Mouse (Mus musculus): Measurements from ENCODE around the gene Rasgrp1. TPM values are rescaled to one million over a fixed set of nuclear protein-coding genes. Genes with fewer than 3 reads are reported as not detected.
A peak's percentile ranks its signal among the peaks of the same experiment; 100 is the strongest.

Gene Rasgrp1
- polyA plus RNA-seq (2014; fragmentation: Nextera tagmentation; extraction: Ambion mirVana), result 0.20 TPM in 1 of 2 replicates, not detected in the other

GRCm38 (mm10) chr2:117342547-117343239, at the start of gene Rasgrp1:
Rasgrp1 (minus strand) TSS chr2:117343001.
- H3K9me3 ChIP-seq (ENCODE audit: control insufficient read depth, low read length), result no peaks in the 10 kb centered on the region
- H3K4me2 ChIP-seq (ENCODE audit: low read depth, severe bottlenecking), result peak within 1 kb of the TSS; percentile 49
- 2% methylated on average over 56 of the region's 56 CpGs for WGBS
- no peaks in the 10 kb centered on the region for H3K36me3 ChIP-seq (ENCODE audit: control insufficient read depth, insufficient read depth, low read length)
- H3K4me1 ChIP-seq (ENCODE audit: control insufficient read depth, insufficient read depth, low read length), result no peaks in the 10 kb centered on the region
- H3K27me3 ChIP-seq (ENCODE audit: control insufficient read depth, insufficient read depth, low read length), result peaks cover 10% of the 10 kb centered on the region
- DNase-seq (ENCODE audit: low spot score), result peak; percentile 55
- peak within 1 kb of the TSS; percentile 39 for H3K4me3 ChIP-seq (ENCODE audit: low read depth, low read length)
- ATAC-seq (ENCODE audit: insufficient number of reproducible peaks, low FRiP score, low TSS enrichment, low read depth), result peak; percentile 51
- no peak within 1 kb of the TSS; the same call in 1 of the 2 replicates for H3K9ac ChIP-seq (ENCODE audit: low read length)
- H3K27ac ChIP-seq (replicated peaks; ENCODE audit: low read depth, low read length), result no peak within 1 kb of the TSS

DNA sequence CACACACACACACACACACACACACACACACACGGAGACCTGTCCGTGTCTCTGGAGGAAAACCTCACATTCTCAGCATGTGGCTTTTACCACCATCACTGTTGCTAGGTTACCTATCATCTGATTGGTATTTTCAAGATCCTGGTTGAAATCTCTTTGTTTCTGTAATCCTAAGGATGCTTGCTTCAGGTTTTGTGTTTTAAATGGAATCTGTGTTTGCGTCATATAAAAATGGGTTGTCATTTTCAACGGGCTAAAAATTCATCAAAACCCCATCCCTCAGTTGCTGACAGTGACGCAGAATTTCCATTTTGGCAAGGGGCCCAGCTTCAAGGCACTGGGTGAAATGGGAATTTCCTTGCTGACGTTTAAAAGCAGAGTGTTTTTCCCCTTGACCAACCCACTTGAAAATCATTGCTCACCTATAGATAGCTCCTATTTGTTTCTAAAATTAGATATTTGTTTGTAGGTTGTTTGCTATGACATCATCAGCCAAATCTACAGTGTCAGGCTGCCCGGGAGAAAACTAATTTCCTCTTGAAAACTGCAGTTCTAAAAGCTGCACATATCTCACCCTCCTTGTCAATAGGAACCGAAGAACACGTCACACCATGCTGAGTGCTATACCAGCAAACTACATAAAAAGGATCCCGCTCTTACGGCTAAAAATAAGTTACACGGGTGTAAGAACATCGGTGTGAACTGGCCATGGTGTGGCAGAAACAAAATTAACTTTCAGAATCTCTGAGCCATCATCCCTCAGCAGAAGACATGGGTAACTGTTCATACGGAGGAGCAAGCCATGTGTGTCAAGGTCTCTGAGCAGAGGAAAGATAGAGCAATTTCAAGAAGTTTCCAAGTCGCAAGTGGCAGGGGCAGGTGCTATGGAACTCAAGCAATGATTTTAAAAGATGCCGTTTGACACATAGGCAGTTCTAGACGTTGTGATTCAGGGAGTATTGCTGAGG, 47.4 kb upstream of the Rasgrp1 start:
- WGBS, result 84% methylated on average over 17 of the region's 17 CpGs
- H3K4me2 ChIP-seq (ENCODE audit: low read depth, severe bottlenecking), result no peak overlapping the region

DNA sequence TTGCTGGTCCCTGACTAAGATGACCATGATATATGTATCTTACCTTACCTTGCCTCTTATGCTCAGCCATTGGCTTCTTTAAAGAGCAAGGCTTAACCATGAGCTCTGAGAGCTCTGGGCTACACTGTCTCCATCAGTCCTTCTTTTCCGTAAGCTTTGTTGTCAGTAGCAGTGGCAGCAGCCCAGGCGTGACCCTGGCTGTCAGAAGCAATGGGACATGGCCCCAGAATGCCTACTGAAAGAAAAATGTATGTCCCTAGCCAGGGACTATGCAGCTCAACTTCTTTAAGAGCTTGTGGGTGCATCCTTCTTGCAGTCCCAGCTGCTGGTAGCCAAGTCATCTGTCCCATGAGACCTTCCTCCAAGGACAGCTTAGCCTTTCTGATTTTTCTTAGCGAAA, 46.7 kb upstream of the Rasgrp1 start:
- no peak for ATAC-seq (ENCODE audit: insufficient number of reproducible peaks, low FRiP score, low TSS enrichment, low read depth)
- H3K4me3 ChIP-seq (ENCODE audit: low read depth, low read length), result no peak overlapping the region
- H3K4me1 ChIP-seq (ENCODE audit: control insufficient read depth, insufficient read depth, low read length), result no peaks in the 10 kb centered on the region
- H3K9ac ChIP-seq (ENCODE audit: low read length), result no peak overlapping the region
- H3K9me3 ChIP-seq (ENCODE audit: control insufficient read depth, low read length), result no peaks in the 10 kb centered on the region
- H3K27ac ChIP-seq (replicated peaks; ENCODE audit: low read depth, low read length), result no peak overlapping the region
- 92% methylated on average over 3 of the region's 3 CpGs for WGBS
- no peaks in the 10 kb centered on the region for H3K27me3 ChIP-seq (ENCODE audit: control insufficient read depth, insufficient read depth, low read length)
- H3K36me3 ChIP-seq (ENCODE audit: control insufficient read depth, insufficient read depth, low read length), result no peaks in the 10 kb centered on the region
- DNase-seq (ENCODE audit: low spot score), result no peak
- no peak overlapping the region for H3K4me2 ChIP-seq (ENCODE audit: low read depth, severe bottlenecking)

More for the DNA sequence above, 47.4 kb upstream of the Rasgrp1 start:
- ATAC-seq (ENCODE audit: insufficient number of reproducible peaks, low FRiP score, low TSS enrichment, low read depth), result no peak
- no peak overlapping the region for H3K4me3 ChIP-seq (ENCODE audit: low read depth, low read length)
- H3K27ac ChIP-seq (replicated peaks; ENCODE audit: low read depth, low read length), result no peak overlapping the region
- no peaks in the 10 kb centered on the region for H3K36me3 ChIP-seq (ENCODE audit: control insufficient read depth, insufficient read depth, low read length)
- H3K9me3 ChIP-seq (ENCODE audit: control insufficient read depth, low read length), result no peaks in the 10 kb centered on the region
- no peaks in the 10 kb centered on the region for H3K27me3 ChIP-seq (ENCODE audit: control insufficient read depth, insufficient read depth, low read length)
- DNase-seq (ENCODE audit: low spot score), result no peak
- no peaks in the 10 kb centered on the region for H3K4me1 ChIP-seq (ENCODE audit: control insufficient read depth, insufficient read depth, low read length)
- H3K9ac ChIP-seq (ENCODE audit: low read length), result no peak overlapping the region

DNA sequence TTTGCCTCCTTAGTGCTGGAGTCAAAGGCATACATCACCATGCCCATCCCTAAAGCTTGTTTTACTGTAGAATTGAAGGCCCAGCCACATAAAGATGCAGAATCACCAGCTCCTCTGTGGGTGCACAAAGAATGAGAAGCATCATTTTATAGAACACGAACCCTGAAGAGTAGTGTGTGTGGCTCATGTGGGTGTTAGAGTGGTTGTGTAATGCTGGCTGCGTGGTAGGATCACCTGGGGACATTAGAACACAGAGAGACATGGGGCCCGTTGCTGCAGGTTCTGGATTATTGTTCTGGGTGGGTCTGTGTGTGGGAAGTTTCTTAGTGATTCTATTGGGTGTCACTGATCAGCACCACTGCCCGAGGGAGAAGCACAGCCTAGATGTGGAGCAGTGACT, 45.3 kb upstream of the Rasgrp1 start:
- ATAC-seq (ENCODE audit: insufficient number of reproducible peaks, low FRiP score, low TSS enrichment, low read depth) (no peak), DNase-seq (ENCODE audit: low spot score) (no peak)
- no peak overlapping the region for H3K9ac ChIP-seq (ENCODE audit: low read length)
- H3K4me3 ChIP-seq (ENCODE audit: low read depth, low read length), result no peak overlapping the region
- H3K4me1 ChIP-seq (ENCODE audit: control insufficient read depth, insufficient read depth, low read length), result no peaks in the 10 kb centered on the region
- H3K4me2 ChIP-seq (ENCODE audit: low read depth, severe bottlenecking), result no peak overlapping the region
- no peaks in the 10 kb centered on the region for H3K9me3 ChIP-seq (ENCODE audit: control insufficient read depth, low read length)
- H3K27ac ChIP-seq (replicated peaks; ENCODE audit: low read depth, low read length), result no peak overlapping the region
- no peaks in the 10 kb centered on the region for H3K36me3 ChIP-seq (ENCODE audit: control insufficient read depth, insufficient read depth, low read length)
- 90% methylated on average over 4 of the region's 4 CpGs for WGBS
- no peaks in the 10 kb centered on the region for H3K27me3 ChIP-seq (ENCODE audit: control insufficient read depth, insufficient read depth, low read length)

GRCm38 (mm10) chr2:117386981-117387705, 44.3 kb upstream of the Rasgrp1 start:
- 88% methylated on average over 12 of the region's 12 CpGs for WGBS

DNA sequence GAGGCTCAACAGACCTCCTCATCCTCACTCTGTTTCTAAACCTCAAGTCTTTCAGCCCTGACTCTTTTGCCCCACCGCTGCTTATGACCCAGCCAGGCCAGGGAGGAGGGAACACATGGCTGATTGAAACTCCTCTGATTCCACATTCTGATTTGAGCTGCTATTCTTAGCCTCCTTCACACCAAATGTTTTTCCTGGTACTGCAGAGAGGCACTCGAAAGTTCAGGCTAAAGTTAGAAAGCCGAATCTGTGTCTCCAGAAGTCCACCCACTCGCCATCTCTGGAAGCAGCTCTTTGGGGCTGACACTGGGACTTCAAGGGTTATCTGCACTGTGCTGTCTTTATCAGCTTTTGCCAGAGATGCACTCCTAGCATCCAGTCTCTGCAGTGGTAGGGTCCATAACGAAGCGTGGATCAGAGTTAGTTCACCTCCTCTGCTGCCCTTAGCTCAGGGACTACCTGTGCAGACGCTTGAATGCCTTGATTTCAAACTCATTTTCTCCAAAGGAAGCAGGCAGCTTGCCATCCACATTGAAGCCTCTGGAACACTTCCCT, 43.3 kb upstream of the Rasgrp1 start:
- no peak for DNase-seq (ENCODE audit: low spot score)
- ATAC-seq (ENCODE audit: insufficient number of reproducible peaks, low FRiP score, low TSS enrichment, low read depth), result no peak
- H3K36me3 ChIP-seq (ENCODE audit: control insufficient read depth, insufficient read depth, low read length), result no peaks in the 10 kb centered on the region
- H3K9ac ChIP-seq (ENCODE audit: low read length), result no peak overlapping the region
- H3K4me3 ChIP-seq (ENCODE audit: low read depth, low read length), result no peak overlapping the region
- no peaks in the 10 kb centered on the region for H3K4me1 ChIP-seq (ENCODE audit: control insufficient read depth, insufficient read depth, low read length)
- WGBS, result 74% methylated on average over 7 of the region's 7 CpGs
- H3K4me2 ChIP-seq (ENCODE audit: low read depth, severe bottlenecking), result no peak overlapping the region
- no peak overlapping the region for H3K27ac ChIP-seq (replicated peaks; ENCODE audit: low read depth, low read length)
- H3K9me3 ChIP-seq (ENCODE audit: control insufficient read depth, low read length), result no peaks in the 10 kb centered on the region
- H3K27me3 ChIP-seq (ENCODE audit: control insufficient read depth, insufficient read depth, low read length), result no peaks in the 10 kb centered on the region

More at GRCm38 (mm10) chr2:117386981-117387705, 44.3 kb upstream of the Rasgrp1 start:
- Histone ChIP-seq H3K4me1 (ENCODE audit: control insufficient read depth, insufficient read depth, low read length) (no peaks in the 10 kb centered on the region), H3K27ac (replicated peaks; ENCODE audit: low read depth, low read length) (no peak overlapping the region), H3K9me3 (ENCODE audit: control insufficient read depth, low read length) (no peaks in the 10 kb centered on the region), H3K9ac (ENCODE audit: low read length) (no peak overlapping the region), H3K4me3 (ENCODE audit: low read depth, low read length) (no peak overlapping the region), H3K36me3 (ENCODE audit: control insufficient read depth, insufficient read depth, low read length) (no peaks in the 10 kb centered on the region), H3K27me3 (ENCODE audit: control insufficient read depth, insufficient read depth, low read length) (no peaks in the 10 kb centered on the region), H3K4me2 (ENCODE audit: low read depth, severe bottlenecking) (no peak overlapping the region)
- DNase-seq (ENCODE audit: low spot score), result no peak
- no peak for ATAC-seq (ENCODE audit: insufficient number of reproducible peaks, low FRiP score, low TSS enrichment, low read depth)

- Histone ChIP-seq H3K4me3 (ENCODE audit: low read depth, low read length) (no peak overlapping the region), H3K36me3 (ENCODE audit: control insufficient read depth, insufficient read depth, low read length) (no peaks in the 10 kb centered on the region), H3K4me2 (ENCODE audit: low read depth, severe bottlenecking) (no peak overlapping the region), H3K4me1 (ENCODE audit: control insufficient read depth, insufficient read depth, low read length) (no peaks in the 10 kb centered on the region), H3K27me3 (ENCODE audit: control insufficient read depth, insufficient read depth, low read length) (no peaks in the 10 kb centered on the region), H3K9me3 (ENCODE audit: control insufficient read depth, low read length) (no peaks in the 10 kb centered on the region), H3K9ac (ENCODE audit: low read length) (no peak overlapping the region), H3K27ac (replicated peaks; ENCODE audit: low read depth, low read length) (no peak overlapping the region)
- ATAC-seq (ENCODE audit: insufficient number of reproducible peaks, low FRiP score, low TSS enrichment, low read depth) (no peak), DNase-seq (ENCODE audit: low spot score) (no peak)
- 72% methylated on average over 3 of the region's 3 CpGs for WGBS
These were observed 38.5 kb upstream of the Rasgrp1 start for GRCm38 (mm10) chr2:117381314-117381713.

Measured in limb, embryonic 11.5 days (tissue).